Mouse (Mus musculus): Measurements from ENCODE around the gene Hspa12b. TPM values are rescaled to one million over a fixed set of nuclear protein-coding genes. Genes with fewer than 3 reads are reported as not detected.

The Hspa12b gene
- polyA plus RNA-seq, 1 experiment from 2014 or later: 6.9 TPM

GRCm38 (mm10) chr2:131179246-131179886, 52.3 kb downstream of the Hspa12b start:
- Histone ChIP-seq H3K36me3 (ENCODE audit: control insufficient read depth, insufficient read depth, low read length) (no peaks in the 10 kb centered on the region), H3K9me3 (ENCODE audit: control insufficient read depth, low read length) (no peaks in the 10 kb centered on the region), H3K27me3 (replicated peaks; ENCODE audit: control insufficient read depth, insufficient read depth, low read length) (no peaks in the 10 kb centered on the region), H3K4me1 (ENCODE audit: control insufficient read depth, insufficient read depth, low read depth, low read length) (peaks cover 35% of the 10 kb centered on the region), H3K4me2 (ENCODE audit: low read length) (peak overlapping the region; percentile 97), H3K4me3 (ENCODE audit: low read length) (peak overlapping the region; percentile 78), H3K9ac (ENCODE audit: low read depth, low read length) (peak overlapping the region; percentile 88), H3K27ac (ENCODE audit: low read depth, low read length) (peak overlapping the region; percentile 97)
- WGBS: under 1% methylated on average over 67 of the region's 67 CpGs
- peak; percentile 62 for ATAC-seq

- Histone ChIP-seq H3K36me3 (ENCODE audit: control insufficient read depth, insufficient read depth, low read length) (no peaks in the 10 kb centered on the region), H3K27ac (ENCODE audit: low read depth, low read length) (peak within 1 kb of the TSS; percentile 97), H3K9me3 (ENCODE audit: control insufficient read depth, low read length) (no peaks in the 10 kb centered on the region), H3K9ac (ENCODE audit: low read depth, low read length) (peak within 1 kb of the TSS; percentile 88), H3K4me1 (ENCODE audit: control insufficient read depth, insufficient read depth, low read depth, low read length) (peaks cover 30% of the 10 kb centered on the region), H3K27me3 (replicated peaks; ENCODE audit: control insufficient read depth, insufficient read depth, low read length) (no peaks in the 10 kb centered on the region), H3K4me2 (ENCODE audit: low read length) (peak within 1 kb of the TSS; percentile 97), H3K4me3 (ENCODE audit: low read length) (peak within 1 kb of the TSS; percentile 78)
- ATAC-seq: peak; percentile 85
- WGBS: 3% methylated on average over 38 of the region's 57 CpGs
Measured at GRCm38 (mm10) chr2:131179990-131180587, 53.0 kb downstream of the Hspa12b start, which contains the start of gene Cenpb. TSS of gene Cenpb (minus strand) at chr2:131180067.

GRCm38 (mm10) chr2:131186343-131186742, 59.3 kb downstream of the Hspa12b start:
- H3K9ac ChIP-seq (ENCODE audit: low read depth, low read length): peak overlapping the region; percentile 83
- no peaks in the 10 kb centered on the region for H3K9me3 ChIP-seq (ENCODE audit: control insufficient read depth, low read length)
- ATAC-seq: peak; percentile 3; the same call in 1 of the 2 replicates
- H3K36me3 ChIP-seq (ENCODE audit: control insufficient read depth, insufficient read depth, low read length): no peaks in the 10 kb centered on the region
- peak overlapping the region; percentile 96 for H3K4me2 ChIP-seq (ENCODE audit: low read length)
- peak overlapping the region; percentile 73 for H3K4me3 ChIP-seq (ENCODE audit: low read length)
- H3K27ac ChIP-seq (ENCODE audit: low read depth, low read length): peak overlapping the region; percentile 61
- no peaks in the 10 kb centered on the region for H3K27me3 ChIP-seq (replicated peaks; ENCODE audit: control insufficient read depth, insufficient read depth, low read length)
- H3K4me1 ChIP-seq (ENCODE audit: control insufficient read depth, insufficient read depth, low read depth, low read length): peaks cover 25% of the 10 kb centered on the region
- under 1% methylated on average over 14 of the region's 14 CpGs for WGBS

GRCm38 (mm10) chr2:131186771-131187601, 59.9 kb downstream of the Hspa12b start, which contains the start of the genes Cdc25b and Spef1:
TSS of gene Cdc25b (plus strand) at chr2:131186949.
TSS of gene Spef1 (minus strand) at chr2:131187282.
- peaks cover 25% of the 10 kb centered on the region for H3K4me1 ChIP-seq (ENCODE audit: control insufficient read depth, insufficient read depth, low read depth, low read length)
- under 1% methylated on average over 42 of the region's 43 CpGs for WGBS

GRCm38 (mm10) chr2:131187602-131187922, 60.5 kb downstream of the Hspa12b start:
- H3K4me2 ChIP-seq (ENCODE audit: low read length): peak overlapping the region; percentile 96
- no peaks in the 10 kb centered on the region for H3K27me3 ChIP-seq (replicated peaks; ENCODE audit: control insufficient read depth, insufficient read depth, low read length)
- H3K36me3 ChIP-seq (ENCODE audit: control insufficient read depth, insufficient read depth, low read length): no peaks in the 10 kb centered on the region
- WGBS: 25% methylated on average over 3 of the region's 3 CpGs
- peaks cover 25% of the 10 kb centered on the region for H3K4me1 ChIP-seq (ENCODE audit: control insufficient read depth, insufficient read depth, low read depth, low read length)
- ATAC-seq: no peak
- H3K4me3 ChIP-seq (ENCODE audit: low read length): peak overlapping the region; percentile 73
- H3K9ac ChIP-seq (ENCODE audit: low read depth, low read length): peak overlapping the region; percentile 83
- no peak overlapping the region; the same call in 1 of the 2 replicates for H3K27ac ChIP-seq (ENCODE audit: low read depth, low read length)
- no peaks in the 10 kb centered on the region for H3K9me3 ChIP-seq (ENCODE audit: control insufficient read depth, low read length)

More at GRCm38 (mm10) chr2:131186771-131187601, 59.9 kb downstream of the Hspa12b start, which contains the start of the genes Cdc25b and Spef1:
- ATAC-seq: peak; percentile 84
- Histone ChIP-seq H3K9me3 (ENCODE audit: control insufficient read depth, low read length) (no peaks in the 10 kb centered on the region), H3K27ac (ENCODE audit: low read depth, low read length) (peak within 1 kb of the TSS; percentile 71), H3K4me2 (ENCODE audit: low read length) (peak within 1 kb of the TSS; percentile 96), H3K27me3 (replicated peaks; ENCODE audit: control insufficient read depth, insufficient read depth, low read length) (no peaks in the 10 kb centered on the region), H3K9ac (ENCODE audit: low read depth, low read length) (peak within 1 kb of the TSS; percentile 83), H3K4me3 (ENCODE audit: low read length) (peak within 1 kb of the TSS; percentile 73), H3K36me3 (ENCODE audit: control insufficient read depth, insufficient read depth, low read length) (no peaks in the 10 kb centered on the region)

- no peaks in the 10 kb centered on the region for H3K9me3 ChIP-seq (ENCODE audit: control insufficient read depth, low read length)
- H3K4me3 ChIP-seq (ENCODE audit: low read length): no peak overlapping the region
- H3K4me2 ChIP-seq (ENCODE audit: low read length): no peak overlapping the region; the same call in 1 of the 2 replicates
- no peaks in the 10 kb centered on the region for H3K27me3 ChIP-seq (replicated peaks; ENCODE audit: control insufficient read depth, insufficient read depth, low read length)
- H3K4me1 ChIP-seq (ENCODE audit: control insufficient read depth, insufficient read depth, low read depth, low read length): peaks cover 25% of the 10 kb centered on the region
- no peak overlapping the region for H3K9ac ChIP-seq (ENCODE audit: low read depth, low read length)
- ATAC-seq: no peak
- WGBS: 97% methylated on average over 5 of the region's 5 CpGs
- no peak overlapping the region for H3K27ac ChIP-seq (ENCODE audit: low read depth, low read length)
- H3K36me3 ChIP-seq (ENCODE audit: control insufficient read depth, insufficient read depth, low read length): 0 out of 2 replicates have a peak, but pooled peaks cover under 1% of the 10 kb centered on the region
Measured at GRCm38 (mm10) chr2:131188311-131188710, 61.2 kb downstream of the Hspa12b start.

- Histone ChIP-seq H3K4me2 (ENCODE audit: low read length) (no peak overlapping the region), H3K27ac (ENCODE audit: low read depth, low read length) (peak overlapping the region; percentile 18; the same call in 1 of the 2 replicates), H3K4me3 (ENCODE audit: low read length) (no peak overlapping the region), H3K36me3 (ENCODE audit: control insufficient read depth, insufficient read depth, low read length) (peaks cover 8% of the 10 kb centered on the region; the same call in 1 of the 2 replicates), H3K9ac (ENCODE audit: low read depth, low read length) (0 out of 2 replicates have a peak overlapping the region, but pooled peaks have one; percentile 29), H3K27me3 (replicated peaks; ENCODE audit: control insufficient read depth, insufficient read depth, low read length) (no peaks in the 10 kb centered on the region), H3K9me3 (ENCODE audit: control insufficient read depth, low read length) (no peaks in the 10 kb centered on the region), H3K4me1 (ENCODE audit: control insufficient read depth, insufficient read depth, low read depth, low read length) (peaks cover 25% of the 10 kb centered on the region)
- ATAC-seq: no peak
- WGBS: 46% methylated on average over 5 of the region's 5 CpGs
Measured at GRCm38 (mm10) chr2:131189521-131190309, 62.6 kb downstream of the Hspa12b start.

GRCm38 (mm10) chr2:131190344-131191004, 63.4 kb downstream of the Hspa12b start:
- 15% methylated on average over 10 of the region's 10 CpGs for WGBS
- Histone ChIP-seq H3K36me3 (ENCODE audit: control insufficient read depth, insufficient read depth, low read length) (peaks cover 8% of the 10 kb centered on the region; the same call in 1 of the 2 replicates), H3K9ac (ENCODE audit: low read depth, low read length) (no peak overlapping the region), H3K4me3 (ENCODE audit: low read length) (no peak overlapping the region), H3K4me2 (ENCODE audit: low read length) (no peak overlapping the region), H3K4me1 (ENCODE audit: control insufficient read depth, insufficient read depth, low read depth, low read length) (peaks cover 25% of the 10 kb centered on the region), H3K9me3 (ENCODE audit: control insufficient read depth, low read length) (no peaks in the 10 kb centered on the region), H3K27me3 (replicated peaks; ENCODE audit: control insufficient read depth, insufficient read depth, low read length) (no peaks in the 10 kb centered on the region), H3K27ac (ENCODE audit: low read depth, low read length) (peak overlapping the region; percentile 7)
- ATAC-seq: peak; percentile 57
